Mouse (Mus musculus): Measurements from ENCODE around the gene 1810037I17Rik.

The 1810037I17Rik gene

GRCm38 (mm10) chr3:122924009-122924914 lies at the start of gene 1810037I17Rik:
1810037I17Rik (plus strand) TSS chr3:122924203.
- DNase-seq (ENCODE audit: low spot score) = peak; percentile 96

GRCm38 (mm10) chr3:122876870-122877269 lies 47.1 kb upstream of the 1810037I17Rik start:
- no peak for DNase-seq (ENCODE audit: low spot score)

- DNase-seq (ENCODE audit: low spot score) = no peak
These were observed 46.5 kb upstream of the 1810037I17Rik start for GRCm38 (mm10) chr3:122877543-122877942.

- no peak for DNase-seq (ENCODE audit: low spot score)
These were observed 45.2 kb upstream of the 1810037I17Rik start for GRCm38 (mm10) chr3:122878705-122879315.

- DNase-seq (ENCODE audit: low spot score) = no peak
These were observed 36.3 kb upstream of the 1810037I17Rik start for GRCm38 (mm10) chr3:122887505-122888301.

- no peak for DNase-seq (ENCODE audit: low spot score)
These were observed 35.6 kb upstream of the 1810037I17Rik start for GRCm38 (mm10) chr3:122888371-122888819.

- no peak for DNase-seq (ENCODE audit: low spot score)
These were observed 29.2 kb upstream of the 1810037I17Rik start, which contains the start of gene Fabp2 for GRCm38 (mm10) chr3:122894772-122895171. Fabp2 (plus strand) TSS chr3:122895072.

GRCm38 (mm10) chr3:122895189-122895731 lies 28.7 kb upstream of the 1810037I17Rik start:
- DNase-seq (ENCODE audit: low spot score) = no peak

GRCm38 (mm10) chr3:122898254-122898653 lies 25.7 kb upstream of the 1810037I17Rik start:
- DNase-seq (ENCODE audit: low spot score) = no peak

GRCm38 (mm10) chr3:122903746-122904433 lies 20.1 kb upstream of the 1810037I17Rik start:
- DNase-seq (ENCODE audit: low spot score) = peak; percentile 88

- no peak for DNase-seq (ENCODE audit: low spot score)
These were observed 16.2 kb upstream of the 1810037I17Rik start for GRCm38 (mm10) chr3:122907841-122908240.

GRCm38 (mm10) chr3:122915493-122915892 lies 8.5 kb upstream of the 1810037I17Rik start:
- no peak for DNase-seq (ENCODE audit: low spot score)

GRCm38 (mm10) chr3:122916191-122916680 lies 7.8 kb upstream of the 1810037I17Rik start:
- no peak for DNase-seq (ENCODE audit: low spot score)

- DNase-seq (ENCODE audit: low spot score) = no peak
These were observed 5.3 kb upstream of the 1810037I17Rik start for GRCm38 (mm10) chr3:122918672-122919071.

GRCm38 (mm10) chr3:122919260-122919659 lies 4.7 kb upstream of the 1810037I17Rik start, which contains the start of gene Gm10959:
Gm10959 (minus strand) TSS chr3:122919360.
- DNase-seq (ENCODE audit: low spot score) = no peak

- no peak for DNase-seq (ENCODE audit: low spot score)
These were observed 3.2 kb upstream of the 1810037I17Rik start for GRCm38 (mm10) chr3:122920572-122921435.

- DNase-seq (ENCODE audit: low spot score) = no peak
These were observed 2.1 kb upstream of the 1810037I17Rik start for GRCm38 (mm10) chr3:122921676-122922527.

- DNase-seq (ENCODE audit: low spot score) = no peak
These were observed 856 bp upstream of the 1810037I17Rik start for GRCm38 (mm10) chr3:122923147-122923546.

GRCm38 (mm10) chr3:122929723-122930122 lies 5.7 kb downstream of the 1810037I17Rik start:
- DNase-seq (ENCODE audit: low spot score) = no peak
